Mouse (Mus musculus) MN1 (cell line): ENCODE measurements around the gene Dhx32.

Experiments
- DNase-seq: peaks from one replicate; pipeline ENCODE4 v3.0.0-alpha.2; 2016; ENCODE audit warnings: low spot score

Gene Dhx32

DNA sequence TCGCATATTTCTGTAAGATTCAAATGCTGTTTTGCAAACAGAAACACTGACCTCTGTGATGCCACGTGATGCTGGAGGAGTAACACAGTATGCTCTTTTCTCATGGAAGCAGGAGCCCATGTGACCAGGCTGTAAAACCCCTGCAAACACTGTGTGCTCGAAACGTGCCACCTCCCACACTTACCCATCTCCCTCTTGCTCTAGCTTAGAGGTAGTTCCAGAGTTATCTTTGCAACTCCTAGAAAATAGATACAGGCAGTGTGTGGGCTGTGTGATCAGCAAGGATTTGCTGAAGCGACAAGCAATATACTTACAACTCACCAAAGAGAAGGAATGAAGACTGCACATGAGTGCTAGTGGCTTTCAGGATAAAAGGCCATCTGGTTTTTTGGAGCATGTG, 14.0 kb downstream of the Dhx32 start:
- no peak for DNase-seq

GRCm38 (mm10) chr7:133768027-133768426, 14.5 kb downstream of the Dhx32 start:
- DNase-seq = no peak

DNA sequence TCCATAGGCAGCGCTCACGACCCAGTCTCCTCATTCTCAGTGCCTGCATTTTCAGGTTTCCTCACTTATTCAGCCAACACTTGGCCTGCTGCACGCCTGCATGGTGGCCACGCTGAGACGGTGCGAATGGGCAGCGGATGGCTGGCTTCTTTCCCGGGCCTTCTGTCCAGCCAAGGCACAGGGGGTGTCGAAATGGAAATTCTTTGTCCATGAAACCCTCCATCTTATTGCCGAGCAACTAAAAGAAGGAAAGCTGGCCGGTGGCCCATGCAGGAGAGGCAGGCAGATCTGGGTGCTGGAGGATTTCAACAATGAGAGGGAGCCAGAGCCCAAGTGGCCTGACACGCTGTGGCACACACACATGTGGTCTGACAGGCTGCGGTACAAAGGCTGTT, 16.7 kb downstream of the Dhx32 start:
- DNase-seq = no peak

GRCm38 (mm10) chr7:133765240-133765848, 17.2 kb downstream of the Dhx32 start:
- no peak for DNase-seq

GRCm38 (mm10) chr7:133764425-133764824, 18.1 kb downstream of the Dhx32 start:
- no peak for DNase-seq

DNA sequence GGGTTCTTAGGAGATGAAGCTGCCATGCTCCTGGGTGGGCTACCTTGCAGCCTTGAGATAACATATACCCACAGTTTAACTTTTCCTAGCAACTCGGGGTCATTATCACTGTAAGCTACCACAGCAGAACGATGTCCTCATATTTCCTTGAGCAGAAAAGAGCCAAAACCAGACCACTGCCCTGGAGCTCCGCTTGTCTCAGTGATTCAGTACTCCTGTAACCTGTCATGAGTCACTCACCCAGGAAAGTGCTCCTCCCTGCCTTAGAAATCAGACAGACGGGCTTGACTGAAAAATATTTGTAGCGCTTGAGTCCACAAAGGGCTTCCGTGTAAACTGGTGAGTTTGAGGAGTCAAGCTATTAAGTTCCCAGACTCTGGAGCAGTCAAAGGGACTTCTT, 19.8 kb downstream of the Dhx32 start:
- no peak for DNase-seq

GRCm38 (mm10) chr7:133759611-133760353, 22.7 kb downstream of the Dhx32 start:
- DNase-seq = no peak

DNA sequence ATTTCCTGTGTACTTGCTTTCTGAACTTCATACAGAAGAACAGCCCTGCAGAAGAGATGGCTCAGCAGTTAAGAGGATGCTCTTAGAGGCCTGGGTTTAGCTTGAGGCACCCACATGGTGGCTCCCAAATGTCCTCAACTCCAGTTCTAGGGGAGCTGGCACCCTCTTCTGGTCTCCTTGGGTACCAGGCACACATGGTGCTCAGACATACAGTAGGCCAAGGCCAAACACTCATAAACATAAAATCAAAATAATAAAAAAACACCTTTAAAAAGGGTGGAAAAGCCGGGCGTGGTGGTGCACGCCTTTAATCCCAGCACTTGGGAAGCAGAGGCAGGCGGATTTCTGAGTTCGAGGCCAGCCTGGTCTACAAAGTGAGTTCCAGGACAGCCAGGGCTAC, 23.8 kb downstream of the Dhx32 start:
- DNase-seq = no peak

- peak; percentile 47 for DNase-seq
Observed at GRCm38 (mm10) chr7:133757961-133758455, 24.5 kb downstream of the Dhx32 start.

- DNase-seq = no peak
Observed at GRCm38 (mm10) chr7:133751163-133751562, 31.4 kb downstream of the Dhx32 start.

GRCm38 (mm10) chr7:133750666-133751065, 31.9 kb downstream of the Dhx32 start:
- peak; percentile 30 for DNase-seq

- DNase-seq = no peak
Observed at GRCm38 (mm10) chr7:133748753-133749152, 33.8 kb downstream of the Dhx32 start.

GRCm38 (mm10) chr7:133747372-133747771, 35.2 kb downstream of the Dhx32 start:
- DNase-seq = no peak

DNA sequence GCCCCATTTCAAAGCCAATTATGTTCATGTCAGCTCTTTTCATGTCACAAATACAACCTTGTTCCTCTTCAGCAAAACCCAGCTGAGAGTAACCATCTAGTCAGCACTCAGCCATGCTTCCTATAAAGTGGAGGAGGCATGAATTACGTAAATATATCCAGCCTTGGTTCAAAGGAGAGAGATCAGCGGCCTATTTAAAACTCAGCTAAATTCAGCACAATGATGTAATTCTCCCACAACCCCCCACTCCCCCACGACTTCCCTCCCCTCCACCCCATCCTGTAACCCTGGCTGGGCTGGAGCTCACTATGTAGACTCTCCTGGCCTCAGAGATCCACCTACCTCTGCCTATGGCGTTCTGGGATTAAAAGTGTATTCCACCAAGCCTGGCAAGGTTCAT, 37.8 kb downstream of the Dhx32 start:
- no peak for DNase-seq

- no peak for DNase-seq
Observed at GRCm38 (mm10) chr7:133744209-133744608, 38.3 kb downstream of the Dhx32 start.

DNA sequence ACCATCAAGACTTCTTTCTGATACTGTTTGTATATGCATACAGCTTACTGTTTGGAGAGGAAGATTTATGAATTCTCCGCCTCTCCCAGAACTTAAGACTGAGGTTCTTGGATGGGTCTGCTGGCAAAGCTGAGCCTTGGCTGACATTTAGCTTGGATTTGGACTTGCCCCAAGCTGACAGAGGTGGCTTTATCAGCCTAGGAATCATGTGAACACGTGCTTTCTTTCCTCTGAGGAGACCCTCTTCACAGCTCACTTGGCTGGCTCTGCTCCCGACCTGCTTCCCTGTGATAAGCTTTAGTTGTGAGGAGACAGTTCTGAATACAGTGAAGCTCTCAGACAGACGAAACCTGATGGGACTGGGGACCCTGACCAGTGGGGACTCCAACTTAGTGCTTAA, 38.9 kb downstream of the Dhx32 start:
- no peak for DNase-seq

DNA sequence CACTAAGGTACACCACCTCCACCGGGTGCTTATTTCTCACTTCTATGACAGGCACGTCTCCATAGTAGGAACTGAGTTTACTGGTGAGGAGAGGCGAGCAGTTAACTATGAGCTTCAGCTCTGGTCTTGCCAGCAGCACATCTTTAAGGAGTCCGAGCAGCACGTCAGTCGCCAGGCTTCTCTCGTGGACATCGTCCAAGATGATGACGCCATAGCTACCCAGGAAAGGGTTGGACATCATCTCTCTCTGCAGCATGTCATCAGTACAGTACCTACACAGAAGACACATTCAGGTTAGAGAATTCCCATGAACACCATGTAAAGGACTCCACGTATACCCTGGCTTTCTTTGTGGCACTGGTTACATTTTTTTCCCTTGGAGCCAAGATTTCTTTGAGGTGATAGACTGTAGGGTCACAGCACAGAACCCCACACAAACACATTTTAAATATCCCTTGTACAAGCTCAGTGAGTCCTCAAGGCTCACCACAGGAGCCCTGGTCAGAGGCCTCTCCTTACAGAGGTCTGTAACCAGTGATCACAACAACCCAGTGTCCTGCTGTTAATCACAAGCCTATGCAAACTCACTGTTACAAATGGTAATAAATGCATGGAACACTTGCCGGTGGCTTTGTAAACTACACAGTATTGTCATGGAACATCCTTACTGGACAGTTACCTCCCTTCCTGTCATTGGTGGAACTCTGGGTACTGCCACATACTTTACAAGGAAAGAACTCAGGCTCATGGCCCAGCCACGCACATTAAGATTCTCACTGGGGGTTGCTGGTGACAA, 39.8 kb downstream of the Dhx32 start:
- no peak for DNase-seq

DNA sequence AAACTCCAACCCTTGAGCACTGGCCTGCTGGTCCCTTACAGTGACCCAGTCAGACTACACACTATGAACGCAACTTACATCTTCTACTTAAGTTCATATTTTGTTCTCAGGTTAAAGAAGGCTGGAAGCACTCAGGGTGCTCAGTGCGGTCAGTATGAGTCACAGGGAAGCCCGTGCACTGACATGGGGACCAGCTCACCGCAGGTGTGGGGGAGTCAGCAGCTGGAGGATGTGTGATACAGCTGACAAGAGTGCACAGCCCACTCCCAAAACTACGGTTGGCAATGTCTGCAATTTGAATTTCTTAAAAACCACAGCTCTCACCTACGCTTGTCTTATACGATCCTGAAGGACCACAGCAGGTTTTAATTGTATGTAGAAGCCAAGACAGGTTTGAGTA, 42.0 kb downstream of the Dhx32 start:
- DNase-seq = no peak

- peak; percentile 23 for DNase-seq
Observed at GRCm38 (mm10) chr7:133731971-133732645, 50.4 kb downstream of the Dhx32 start.

GRCm38 (mm10) chr7:133730324-133731191, 52.0 kb downstream of the Dhx32 start:
- DNase-seq = no peak

GRCm38 (mm10) chr7:133729351-133729750, 53.2 kb downstream of the Dhx32 start:
- no peak for DNase-seq
